Mouse (Mus musculus): ENCODE data around the gene Olfr351. TPM values are rescaled to one million over a fixed set of nuclear protein-coding genes. Genes with fewer than 3 reads are reported as not detected.

The Olfr351 gene
- not detected in 2 replicates for total RNA-seq (2017)

- no peak for ATAC-seq (replicated peaks in 1 of 2; ENCODE audit: insufficient read depth in 1 of 2, low FRiP score in 2 of 2, low TSS enrichment in 1 of 2, low read depth in 1 of 2, poor library complexity in 2 of 2, severe bottlenecking in 2 of 2)
Observed at GRCm38 (mm10) chr2:36862560-36862959, at the start of gene Olfr351. Gene Olfr351, minus strand, starts transcription at chr2:36862660.

GRCm38 (mm10) chr2:36905380-36905779 lies 42.9 kb upstream of the Olfr351 start, which contains the start of gene Olfr354:
Gene Olfr354, plus strand, starts transcription at chr2:36905680.
- no peak for ATAC-seq (replicated peaks in 1 of 2; ENCODE audit: insufficient read depth in 1 of 2, low FRiP score in 2 of 2, low TSS enrichment in 1 of 2, low read depth in 1 of 2, poor library complexity in 2 of 2, severe bottlenecking in 2 of 2)

- ATAC-seq (replicated peaks in 1 of 2; ENCODE audit: insufficient read depth in 1 of 2, low FRiP score in 2 of 2, low TSS enrichment in 1 of 2, low read depth in 1 of 2, poor library complexity in 2 of 2, severe bottlenecking in 2 of 2) = no peak
Observed at GRCm38 (mm10) chr2:36897114-36897513, 34.7 kb upstream of the Olfr351 start.

- no peak for ATAC-seq (replicated peaks in 1 of 2; ENCODE audit: insufficient read depth in 1 of 2, low FRiP score in 2 of 2, low TSS enrichment in 1 of 2, low read depth in 1 of 2, poor library complexity in 2 of 2, severe bottlenecking in 2 of 2)
Observed at GRCm38 (mm10) chr2:36892836-36893235, 30.4 kb upstream of the Olfr351 start, which contains the start of gene Olfr353. Gene Olfr353, minus strand, starts transcription at chr2:36892936.

- ATAC-seq (replicated peaks in 1 of 2; ENCODE audit: insufficient read depth in 1 of 2, low FRiP score in 2 of 2, low TSS enrichment in 1 of 2, low read depth in 1 of 2, poor library complexity in 2 of 2, severe bottlenecking in 2 of 2) = no peak
Observed at GRCm38 (mm10) chr2:36868160-36868559, 5.7 kb upstream of the Olfr351 start, which contains the start of gene Olfr352. Gene Olfr352, plus strand, starts transcription at chr2:36868460.

GRCm38 (mm10) chr2:36846010-36846409 lies 16.4 kb downstream of the Olfr351 start, which contains the start of gene Olfr350:
Gene Olfr350, plus strand, starts transcription at chr2:36846310.
- no peak for ATAC-seq (replicated peaks in 1 of 2; ENCODE audit: insufficient read depth in 1 of 2, low FRiP score in 2 of 2, low TSS enrichment in 1 of 2, low read depth in 1 of 2, poor library complexity in 2 of 2, severe bottlenecking in 2 of 2)

- no peak for ATAC-seq (replicated peaks in 1 of 2; ENCODE audit: insufficient read depth in 1 of 2, low FRiP score in 2 of 2, low TSS enrichment in 1 of 2, low read depth in 1 of 2, poor library complexity in 2 of 2, severe bottlenecking in 2 of 2)
Observed at GRCm38 (mm10) chr2:36816932-36817331, 45.5 kb downstream of the Olfr351 start, which contains the start of gene Olfr3. Gene Olfr3, minus strand, starts transcription at chr2:36817032.

Other genes with a start within 250 kb of the Olfr351 start
- gene Olfr345, start 222.6 kb downstream of the Olfr351 start, total RNA-seq (2017) = not detected in 2 replicates
- not detected in 2 replicates for gene Olfr346, start 176.9 kb downstream of the Olfr351 start, total RNA-seq (2017)
- not detected in 2 replicates for gene Olfr347, start 130.8 kb downstream of the Olfr351 start, total RNA-seq (2017)
- not detected in 2 replicates for gene Olfr348, start 78.4 kb downstream of the Olfr351 start, total RNA-seq (2017)
- not detected in 2 replicates for gene Olfr50, start 72.1 kb downstream of the Olfr351 start, total RNA-seq (2017)
- not detected in 2 replicates for gene Olfr3, start 45.6 kb downstream of the Olfr351 start, total RNA-seq (2017)
- gene Olfr350, start 16.4 kb downstream of the Olfr351 start, total RNA-seq (2017) = not detected in 2 replicates
- gene Olfr352, start 5.8 kb upstream of the Olfr351 start, total RNA-seq (2017) = not detected in 2 replicates
- not detected in 2 replicates for gene Olfr353, start 30.3 kb upstream of the Olfr351 start, total RNA-seq (2017)
- not detected in 2 replicates for gene Olfr354, start 43.0 kb upstream of the Olfr351 start, total RNA-seq (2017)
- gene Olfr355, start 66.2 kb upstream of the Olfr351 start, total RNA-seq (2017) = not detected in 2 replicates
- gene Olfr356, start 74.5 kb upstream of the Olfr351 start, total RNA-seq (2017) = not detected in 2 replicates
- not detected in 2 replicates for gene Olfr357, start 131.2 kb upstream of the Olfr351 start, total RNA-seq (2017)
- gene Olfr358, start 146.7 kb upstream of the Olfr351 start, total RNA-seq (2017) = not detected in 2 replicates
- gene Olfr360, start 203.1 kb upstream of the Olfr351 start, total RNA-seq (2017) = not detected in 2 replicates
- not detected in 2 replicates for gene Olfr361, start 226.6 kb upstream of the Olfr351 start, total RNA-seq (2017)